Mouse (Mus musculus): Measurements from ENCODE around the gene Gm20388. TPM values are rescaled to one million over a fixed set of nuclear protein-coding genes. Genes with fewer than 3 reads are reported as not detected.
A peak's percentile ranks its signal among the peaks of the same experiment; 100 is the strongest.

The Gm20388 gene
- polyA plus RNA-seq, 1 experiment from 2014 or later: not detected

- Histone ChIP-seq H3K4me1 (replicated peaks; ENCODE audit: control insufficient read depth, insufficient read depth, low read length) (no peaks in the 10 kb centered on the region), H3K4me3 (ENCODE audit: low read length) (no peak overlapping the region), H3K27me3 (ENCODE audit: control insufficient read depth, insufficient read depth, low read depth, low read length) (no peaks in the 10 kb centered on the region), H3K4me2 (ENCODE audit: low read depth, low read length) (no peak overlapping the region), H3K9me3 (ENCODE audit: control insufficient read depth, low read length) (no peaks in the 10 kb centered on the region), H3K36me3 (ENCODE audit: control insufficient read depth, insufficient read depth, low read length) (no peaks in the 10 kb centered on the region), H3K9ac (ENCODE audit: low read length) (no peak overlapping the region), H3K27ac (ENCODE audit: low read length) (no peak overlapping the region)
- WGBS: 43% methylated on average over 2 of the region's 2 CpGs
- no peak for ATAC-seq (ENCODE audit: low read depth)
Observed at GRCm38 (mm10) chr8:120057078-120057477, 146.4 kb downstream of the Gm20388 start.

- no peak overlapping the region for H3K4me3 ChIP-seq (ENCODE audit: low read length)
- H3K36me3 ChIP-seq (ENCODE audit: control insufficient read depth, insufficient read depth, low read length): no peaks in the 10 kb centered on the region
- H3K27ac ChIP-seq (ENCODE audit: low read length): no peak overlapping the region
- no peak for ATAC-seq (ENCODE audit: low read depth)
- no peak overlapping the region for H3K9ac ChIP-seq (ENCODE audit: low read length)
- no peaks in the 10 kb centered on the region for H3K27me3 ChIP-seq (ENCODE audit: control insufficient read depth, insufficient read depth, low read depth, low read length)
- WGBS: 85% methylated on average over 14 of the region's 14 CpGs
- no peaks in the 10 kb centered on the region for H3K4me1 ChIP-seq (replicated peaks; ENCODE audit: control insufficient read depth, insufficient read depth, low read length)
- H3K9me3 ChIP-seq (ENCODE audit: control insufficient read depth, low read length): no peaks in the 10 kb centered on the region
- H3K4me2 ChIP-seq (ENCODE audit: low read depth, low read length): no peak overlapping the region
Observed at GRCm38 (mm10) chr8:120062742-120063141, 152.1 kb downstream of the Gm20388 start.

- no peak overlapping the region for H3K4me3 ChIP-seq (ENCODE audit: low read length)
- no peaks in the 10 kb centered on the region for H3K9me3 ChIP-seq (ENCODE audit: control insufficient read depth, low read length)
- 66% methylated on average over 3 of the region's 3 CpGs for WGBS
- no peaks in the 10 kb centered on the region for H3K27me3 ChIP-seq (ENCODE audit: control insufficient read depth, insufficient read depth, low read depth, low read length)
- H3K9ac ChIP-seq (ENCODE audit: low read length): no peak overlapping the region
- no peaks in the 10 kb centered on the region for H3K36me3 ChIP-seq (ENCODE audit: control insufficient read depth, insufficient read depth, low read length)
- ATAC-seq (ENCODE audit: low read depth): no peak
- no peak overlapping the region for H3K27ac ChIP-seq (ENCODE audit: low read length)
- no peak overlapping the region for H3K4me2 ChIP-seq (ENCODE audit: low read depth, low read length)
- peaks cover 5% of the 10 kb centered on the region for H3K4me1 ChIP-seq (replicated peaks; ENCODE audit: control insufficient read depth, insufficient read depth, low read length)
Observed at GRCm38 (mm10) chr8:120063326-120063725, 152.7 kb downstream of the Gm20388 start.

GRCm38 (mm10) chr8:120065611-120066010 lies 155.0 kb downstream of the Gm20388 start:
- Histone ChIP-seq H3K4me2 (ENCODE audit: low read depth, low read length) (no peak overlapping the region), H3K27ac (ENCODE audit: low read length) (no peak overlapping the region), H3K4me3 (ENCODE audit: low read length) (no peak overlapping the region), H3K36me3 (ENCODE audit: control insufficient read depth, insufficient read depth, low read length) (no peaks in the 10 kb centered on the region), H3K9me3 (ENCODE audit: control insufficient read depth, low read length) (no peaks in the 10 kb centered on the region), H3K9ac (ENCODE audit: low read length) (no peak overlapping the region), H3K4me1 (replicated peaks; ENCODE audit: control insufficient read depth, insufficient read depth, low read length) (peaks cover 5% of the 10 kb centered on the region), H3K27me3 (ENCODE audit: control insufficient read depth, insufficient read depth, low read depth, low read length) (no peaks in the 10 kb centered on the region)
- no peak for ATAC-seq (ENCODE audit: low read depth)
- WGBS: 85% methylated on average over 8 of the region's 8 CpGs

- H3K9me3 ChIP-seq (ENCODE audit: control insufficient read depth, low read length): no peaks in the 10 kb centered on the region
- no peak overlapping the region for H3K4me2 ChIP-seq (ENCODE audit: low read depth, low read length)
- ATAC-seq (ENCODE audit: low read depth): no peak
- 47% methylated on average over 4 of the region's 4 CpGs for WGBS
- H3K4me1 ChIP-seq (replicated peaks; ENCODE audit: control insufficient read depth, insufficient read depth, low read length): peaks cover 5% of the 10 kb centered on the region
- no peaks in the 10 kb centered on the region for H3K27me3 ChIP-seq (ENCODE audit: control insufficient read depth, insufficient read depth, low read depth, low read length)
- no peak overlapping the region for H3K27ac ChIP-seq (ENCODE audit: low read length)
- H3K9ac ChIP-seq (ENCODE audit: low read length): no peak overlapping the region
- no peaks in the 10 kb centered on the region for H3K36me3 ChIP-seq (ENCODE audit: control insufficient read depth, insufficient read depth, low read length)
- H3K4me3 ChIP-seq (ENCODE audit: low read length): no peak overlapping the region
Observed at GRCm38 (mm10) chr8:120066226-120066625, 155.6 kb downstream of the Gm20388 start.

GRCm38 (mm10) chr8:120067936-120068668 lies 157.5 kb downstream of the Gm20388 start:
- Histone ChIP-seq H3K9ac (ENCODE audit: low read length) (no peak overlapping the region), H3K4me3 (ENCODE audit: low read length) (no peak overlapping the region), H3K4me1 (replicated peaks; ENCODE audit: control insufficient read depth, insufficient read depth, low read length) (peaks cover 5% of the 10 kb centered on the region), H3K9me3 (ENCODE audit: control insufficient read depth, low read length) (no peaks in the 10 kb centered on the region), H3K4me2 (ENCODE audit: low read depth, low read length) (no peak overlapping the region), H3K36me3 (ENCODE audit: control insufficient read depth, insufficient read depth, low read length) (no peaks in the 10 kb centered on the region), H3K27ac (ENCODE audit: low read length) (no peak overlapping the region), H3K27me3 (ENCODE audit: control insufficient read depth, insufficient read depth, low read depth, low read length) (no peaks in the 10 kb centered on the region)
- no peak for ATAC-seq (ENCODE audit: low read depth)
- 51% methylated on average over 19 of the region's 19 CpGs for WGBS

GRCm38 (mm10) chr8:120071684-120072083 lies 161.0 kb downstream of the Gm20388 start:
- Histone ChIP-seq H3K9me3 (ENCODE audit: control insufficient read depth, low read length) (no peaks in the 10 kb centered on the region), H3K27ac (ENCODE audit: low read length) (no peak overlapping the region), H3K4me3 (ENCODE audit: low read length) (no peak overlapping the region), H3K36me3 (ENCODE audit: control insufficient read depth, insufficient read depth, low read length) (no peaks in the 10 kb centered on the region), H3K27me3 (ENCODE audit: control insufficient read depth, insufficient read depth, low read depth, low read length) (no peaks in the 10 kb centered on the region), H3K9ac (ENCODE audit: low read length) (no peak overlapping the region), H3K4me2 (ENCODE audit: low read depth, low read length) (no peak overlapping the region), H3K4me1 (replicated peaks; ENCODE audit: control insufficient read depth, insufficient read depth, low read length) (peaks cover 5% of the 10 kb centered on the region)
- ATAC-seq (ENCODE audit: low read depth): peak; percentile 82
- WGBS: 27% methylated on average over 4 of the region's 4 CpGs

- Histone ChIP-seq H3K4me1 (replicated peaks; ENCODE audit: control insufficient read depth, insufficient read depth, low read length) (peaks cover 5% of the 10 kb centered on the region), H3K4me3 (ENCODE audit: low read length) (no peak overlapping the region), H3K4me2 (ENCODE audit: low read depth, low read length) (no peak overlapping the region), H3K36me3 (ENCODE audit: control insufficient read depth, insufficient read depth, low read length) (no peaks in the 10 kb centered on the region), H3K9me3 (ENCODE audit: control insufficient read depth, low read length) (no peaks in the 10 kb centered on the region), H3K27me3 (ENCODE audit: control insufficient read depth, insufficient read depth, low read depth, low read length) (no peaks in the 10 kb centered on the region), H3K27ac (ENCODE audit: low read length) (no peak overlapping the region), H3K9ac (ENCODE audit: low read length) (no peak overlapping the region)
- 66% methylated on average over 9 of the region's 9 CpGs for WGBS
- ATAC-seq (ENCODE audit: low read depth): peak; percentile 7; the same call in 1 of the 2 replicates
Observed at GRCm38 (mm10) chr8:120072259-120072658, 161.6 kb downstream of the Gm20388 start.

GRCm38 (mm10) chr8:120072827-120073226 lies 162.2 kb downstream of the Gm20388 start:
- WGBS: 71% methylated on average over 8 of the region's 8 CpGs
- no peak overlapping the region for H3K27ac ChIP-seq (ENCODE audit: low read length)

More at GRCm38 (mm10) chr8:120072827-120073226, 162.2 kb downstream of the Gm20388 start:
- Histone ChIP-seq H3K4me3 (ENCODE audit: low read length) (no peak overlapping the region), H3K36me3 (ENCODE audit: control insufficient read depth, insufficient read depth, low read length) (no peaks in the 10 kb centered on the region), H3K27me3 (ENCODE audit: control insufficient read depth, insufficient read depth, low read depth, low read length) (no peaks in the 10 kb centered on the region), H3K4me2 (ENCODE audit: low read depth, low read length) (no peak overlapping the region), H3K4me1 (replicated peaks; ENCODE audit: control insufficient read depth, insufficient read depth, low read length) (peaks cover 5% of the 10 kb centered on the region), H3K9me3 (ENCODE audit: control insufficient read depth, low read length) (no peaks in the 10 kb centered on the region), H3K9ac (ENCODE audit: low read length) (no peak overlapping the region)
- no peak for ATAC-seq (ENCODE audit: low read depth)
